Mouse (Mus musculus) regulatory T cell (primary cell): ENCODE results near the gene Alyref.

Source experiments
- in situ Hi-C: fragments of 300-600 bp; cut with MboI, MseI; formaldehyde crosslinking; loops from one replicate; pipeline ENCODE4 v1.15.1; 2025; ENCODE audit warnings: high pct_unique_total_duplicates

Alyref gene

GRCm38 (mm10) chr11:120547469-120547868, 50.7 kb downstream of the Alyref start:
- in situ Hi-C loops = no loop called here

DNA sequence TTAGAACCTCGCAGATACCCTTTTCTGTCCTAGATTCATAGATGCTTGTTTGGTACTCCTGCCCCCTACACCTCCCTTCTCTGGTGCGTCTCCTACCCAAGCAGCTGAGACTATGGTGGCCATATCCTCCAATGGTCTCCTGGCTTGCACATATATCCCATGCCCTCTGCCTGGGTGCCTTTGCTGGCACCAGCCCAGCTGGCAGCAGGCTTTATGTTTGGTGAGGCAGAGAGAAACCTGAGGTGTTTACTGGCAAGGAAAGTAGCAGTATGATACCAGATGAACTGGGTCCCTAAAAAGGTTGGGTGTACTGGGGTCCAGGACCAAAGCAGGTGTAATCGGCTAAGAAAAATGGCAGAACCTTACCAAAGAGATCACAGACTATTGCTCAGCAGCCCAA, 52.2 kb downstream of the Alyref start:
- in situ Hi-C loops = no loop called here

- in situ Hi-C loops = no loop called here
These were observed 55.8 kb downstream of the Alyref start for GRCm38 (mm10) chr11:120542376-120542775.
